Mouse (Mus musculus) induced T-regulatory cell, adult 2 months (primary cell): Measurements from ENCODE around the gene Efna3.

Experiments used
- DNase-seq: peaks from one replicate; pipeline ENCODE4 v3.0.0-alpha.2; 2012; ENCODE audit warnings: low read depth

Gene Efna3

DNA sequence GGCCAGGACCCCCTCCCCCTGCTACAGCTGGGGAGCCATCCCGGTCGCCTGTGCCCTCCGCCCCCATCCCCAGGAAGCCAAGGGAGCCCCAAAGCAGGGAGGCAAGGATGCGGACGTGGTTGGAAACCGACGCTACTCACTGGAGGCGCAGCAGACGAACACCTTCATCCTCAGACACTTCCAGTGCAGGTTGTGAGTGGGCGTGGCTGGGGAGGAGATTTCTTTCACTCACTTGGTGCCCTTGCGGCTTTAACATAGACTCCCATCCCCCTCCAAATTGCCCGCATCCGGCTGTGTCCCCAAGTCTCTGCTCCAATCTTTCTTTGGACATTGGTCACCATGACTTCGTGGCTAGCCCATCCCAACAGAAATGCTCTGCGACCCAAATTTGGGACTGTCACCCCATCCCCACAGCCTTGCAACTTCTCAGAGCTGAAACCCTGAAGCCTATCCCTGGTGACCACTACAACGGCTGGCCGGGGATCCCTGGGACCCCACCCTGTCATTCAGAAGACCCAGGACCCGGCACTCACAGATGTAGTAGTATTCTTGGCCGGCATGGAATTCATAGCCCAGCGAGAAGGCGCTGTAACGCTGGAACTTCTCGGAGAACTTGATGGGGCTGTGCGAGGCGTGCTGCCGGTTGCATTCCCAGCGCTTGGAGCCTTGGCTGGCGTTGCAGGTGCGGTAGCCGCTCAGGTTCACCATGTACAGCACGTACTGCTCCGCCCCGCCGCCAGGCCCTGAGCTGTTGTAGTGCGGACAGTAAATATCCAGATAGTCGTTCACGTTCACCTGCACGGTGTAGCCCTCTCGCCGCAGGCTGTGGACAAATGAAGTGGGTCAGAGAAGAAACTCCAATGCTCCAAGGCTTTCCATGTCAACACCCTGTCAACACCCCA, 6.6 kb downstream of the Efna3 start:
- DNase-seq = peak; percentile 71

DNA sequence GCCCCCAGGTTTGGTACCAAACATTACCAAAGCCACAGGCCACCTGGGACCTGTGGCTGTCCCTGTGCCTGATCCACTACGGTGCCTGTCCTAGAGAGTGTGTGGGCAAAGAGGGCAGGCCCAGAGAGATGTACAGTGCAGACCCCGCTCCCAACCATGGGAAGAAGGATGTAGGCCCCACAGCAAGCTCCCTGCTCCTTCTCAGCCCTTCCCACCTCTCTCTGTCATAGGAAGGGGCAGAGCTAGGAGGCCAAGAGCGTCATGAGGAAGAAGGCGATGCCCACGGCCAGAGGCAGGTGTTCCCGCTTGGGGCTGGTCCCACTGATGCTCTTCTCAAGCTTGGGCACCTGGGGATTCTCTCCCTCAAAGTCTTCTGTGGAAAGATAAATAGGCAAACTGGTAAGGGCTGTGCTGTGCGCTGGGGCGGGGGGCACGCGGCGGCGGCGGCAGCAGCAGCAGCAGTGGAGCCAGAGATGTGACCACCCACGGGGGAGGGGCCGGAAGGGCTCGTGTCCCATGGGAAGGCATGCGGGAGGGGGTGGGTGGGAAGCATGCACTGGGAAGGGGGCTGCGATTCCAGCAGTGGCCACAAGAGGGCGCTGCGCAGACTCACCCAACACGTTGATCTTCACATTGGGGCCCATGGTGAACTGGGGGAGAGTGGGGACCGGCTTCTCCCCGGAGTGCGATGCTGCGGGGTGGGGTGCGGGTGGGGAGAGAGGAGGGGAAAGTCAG, 7.4 kb downstream of the Efna3 start:
- DNase-seq = peak; percentile 77

DNA sequence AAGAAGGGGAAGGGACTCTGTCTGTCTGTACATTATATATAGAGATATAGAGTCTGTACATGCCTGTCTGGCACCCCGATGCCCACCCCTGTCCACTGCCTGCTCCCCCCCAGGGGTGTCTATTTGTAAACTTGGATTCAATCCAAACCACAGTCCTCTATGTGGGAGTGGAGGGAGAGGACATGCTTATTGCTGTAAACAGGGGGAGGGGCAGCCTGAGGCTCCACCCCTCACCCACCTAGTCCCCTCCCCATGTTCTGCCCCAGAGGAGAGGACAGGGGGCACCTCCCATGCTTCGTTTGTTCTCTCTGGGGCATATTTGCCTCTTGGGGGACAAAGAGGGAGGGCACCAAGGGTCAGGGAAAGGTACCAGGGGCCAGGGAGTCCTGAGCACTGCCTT, 8.0 kb downstream of the Efna3 start:
- peak; percentile 28 for DNase-seq

DNA sequence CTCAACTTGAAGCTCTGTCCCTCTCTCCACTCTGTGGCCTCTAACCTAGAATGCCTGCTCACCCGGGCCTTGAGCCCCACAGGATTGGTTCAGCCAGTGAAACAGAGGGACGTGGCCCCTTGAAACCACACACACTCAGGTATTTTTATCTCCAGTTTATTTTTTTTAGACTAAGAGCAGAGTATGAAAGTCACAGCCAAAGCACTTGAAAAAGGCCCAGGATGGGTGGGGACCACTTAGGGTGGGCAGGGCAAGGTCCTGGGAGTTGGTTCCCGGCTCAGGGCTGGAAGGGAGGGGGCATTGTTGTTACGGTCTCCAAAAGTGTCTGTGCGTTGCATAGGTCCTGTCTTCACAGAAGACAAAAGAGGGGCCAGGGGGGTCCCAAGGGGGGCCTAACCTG, 8.4 kb downstream of the Efna3 start:
- DNase-seq = no peak

DNA sequence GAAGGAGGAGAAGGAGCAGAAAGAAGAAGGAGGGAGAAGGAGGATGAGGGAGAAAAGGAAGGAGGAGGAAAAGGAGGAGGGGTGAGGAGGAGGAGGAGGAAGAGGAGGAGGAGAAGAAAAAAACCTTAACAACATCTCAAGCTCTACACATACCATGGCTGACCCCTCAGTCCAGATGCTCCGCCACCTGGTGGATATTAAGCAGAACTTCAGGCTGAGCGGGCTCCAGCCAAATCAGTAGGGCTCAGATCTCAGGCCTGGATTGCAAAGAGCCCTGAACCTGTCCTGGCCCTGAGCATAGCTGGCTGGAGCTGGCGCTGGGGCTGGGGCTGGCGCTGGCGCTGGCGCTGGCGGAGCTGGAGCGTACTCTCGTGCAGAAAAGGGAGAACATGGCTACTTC, 14.7 kb downstream of the Efna3 start:
- DNase-seq = peak; percentile 83

DNA sequence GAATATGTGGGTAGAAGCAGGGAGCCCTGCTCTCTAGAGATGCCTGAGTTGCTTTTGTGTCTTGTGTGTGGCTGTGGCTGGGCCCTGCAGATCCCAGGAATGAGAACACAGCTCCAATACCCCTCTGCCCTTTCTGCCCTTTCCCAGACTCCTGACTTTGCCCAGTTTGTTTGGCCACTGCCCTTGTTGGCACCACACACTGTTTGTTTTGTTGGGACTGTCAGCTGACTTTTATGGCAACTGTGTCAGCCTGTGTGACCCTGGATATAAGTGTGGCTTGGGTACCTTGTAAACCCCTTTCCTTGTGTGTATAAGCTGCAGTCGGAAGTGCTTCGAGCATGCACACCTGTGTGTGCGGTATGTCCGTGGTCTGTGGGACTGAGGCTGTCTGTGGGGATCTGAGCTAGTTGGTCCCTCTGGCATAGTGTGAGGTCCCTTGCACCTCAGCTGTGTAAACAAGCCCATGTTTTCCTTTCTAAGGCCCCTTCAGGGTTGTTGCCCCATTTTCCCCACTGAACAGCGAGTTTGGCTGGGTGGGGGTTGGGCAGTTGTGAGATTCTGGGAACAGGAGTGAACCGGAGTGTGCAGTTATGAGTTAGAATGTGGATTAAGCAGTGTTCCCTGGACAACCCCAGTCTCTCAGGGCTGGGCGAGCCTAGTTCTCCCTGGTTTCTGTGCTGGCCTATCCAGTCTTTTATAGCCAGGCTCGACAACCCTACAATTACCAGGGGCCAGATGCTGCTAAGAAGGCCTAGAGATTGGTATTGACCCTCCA, 17.0 kb downstream of the Efna3 start:
- DNase-seq = no peak

DNA sequence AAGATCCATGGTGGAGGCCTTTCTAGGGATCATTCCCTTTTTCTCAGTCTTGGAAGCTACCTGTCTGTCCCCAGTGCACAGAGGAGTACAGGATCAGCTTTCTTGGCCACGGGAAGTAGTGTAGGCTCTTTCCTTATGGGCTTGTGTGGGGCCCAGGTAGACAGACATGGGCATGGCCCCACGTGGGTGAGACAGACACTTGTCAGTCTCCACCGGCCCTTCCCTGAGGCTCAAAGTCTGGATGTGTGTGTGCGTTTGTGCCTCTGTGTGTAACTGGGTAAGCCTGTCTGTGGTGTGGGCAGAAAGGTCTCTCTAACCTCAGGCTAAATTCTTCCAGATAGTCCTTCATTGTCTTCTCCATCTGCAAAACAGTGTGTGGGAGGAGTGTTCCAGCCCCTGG, 17.7 kb downstream of the Efna3 start:
- DNase-seq = no peak

DNA sequence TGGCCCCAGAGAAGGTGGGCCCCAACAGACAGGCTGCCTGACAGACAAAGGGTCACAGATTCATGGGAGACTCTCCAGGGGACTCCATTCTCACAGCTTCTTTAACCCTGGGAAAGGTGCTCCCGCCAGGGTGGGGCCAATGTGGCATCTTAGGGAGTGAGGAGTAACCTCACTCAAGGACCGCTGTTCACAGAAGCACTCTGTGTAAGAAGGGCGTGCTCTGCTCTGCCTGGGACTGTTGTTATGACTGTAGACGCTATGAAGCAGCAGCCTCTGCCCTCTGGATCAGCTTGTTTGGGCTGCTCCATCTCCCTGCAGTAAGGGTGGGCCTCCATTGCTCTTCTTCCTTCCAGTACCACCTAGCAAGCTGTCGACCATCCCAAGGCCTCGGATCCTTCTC, 18.3 kb downstream of the Efna3 start:
- no peak for DNase-seq

DNA sequence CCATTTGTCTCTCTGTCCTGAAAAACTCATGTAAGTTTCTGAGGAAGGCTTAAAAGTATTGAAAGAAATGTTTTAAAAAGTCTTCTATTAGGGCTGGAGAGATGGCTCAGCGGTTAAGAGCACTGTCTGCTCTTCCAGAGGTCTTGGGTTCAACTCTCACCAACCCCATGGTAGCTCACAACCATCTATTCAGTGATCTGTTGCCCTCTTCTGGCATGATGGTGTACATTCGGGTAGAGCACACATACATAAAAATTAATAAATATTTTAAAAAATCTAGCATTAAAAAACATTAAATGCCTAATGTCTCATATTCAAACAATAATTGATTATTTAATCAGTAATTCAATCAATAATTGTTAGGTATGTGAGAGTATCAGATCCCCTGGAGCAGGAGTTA, 22.3 kb downstream of the Efna3 start:
- DNase-seq = no peak

DNA sequence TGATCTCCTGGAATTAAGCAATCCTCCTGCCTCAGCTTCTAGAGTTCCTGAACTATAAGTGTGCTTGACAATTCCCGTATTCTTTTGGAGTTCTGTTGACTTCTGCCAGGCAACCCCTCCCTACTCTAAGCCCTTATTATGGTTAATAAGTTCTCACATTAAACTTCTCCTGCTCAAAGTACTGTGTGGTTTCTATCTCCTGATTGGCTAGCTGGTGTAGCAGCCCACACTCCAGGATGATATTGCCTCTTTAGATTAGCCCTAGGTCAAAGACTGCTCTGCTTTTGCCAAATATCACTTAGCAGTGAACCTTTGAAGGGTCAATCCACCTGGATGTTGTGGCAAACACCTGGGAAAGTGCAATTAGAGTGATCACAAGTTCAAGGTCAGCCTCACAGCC, 22.7 kb downstream of the Efna3 start:
- DNase-seq = no peak

DNA sequence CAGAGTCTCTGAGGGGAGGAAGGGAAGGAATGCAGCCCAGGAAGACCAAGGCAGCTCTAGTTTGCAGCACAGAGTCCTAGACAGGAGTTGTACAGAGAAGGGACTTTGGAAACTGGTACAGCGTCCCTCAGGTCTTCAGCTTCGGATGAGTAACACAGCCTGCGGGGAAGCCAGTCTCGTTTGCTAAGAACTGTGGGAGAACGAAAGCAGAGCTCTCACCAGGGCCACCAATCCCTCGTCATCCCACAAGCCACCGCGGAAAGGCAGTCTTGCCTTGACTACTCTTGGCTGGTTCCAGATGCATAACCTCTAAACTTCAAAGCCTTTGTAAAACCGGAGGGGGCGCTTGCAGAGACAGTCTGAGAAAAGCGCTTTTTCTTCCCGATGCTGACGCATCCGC, 23.3 kb downstream of the Efna3 start:
- peak; percentile 68 for DNase-seq

DNA sequence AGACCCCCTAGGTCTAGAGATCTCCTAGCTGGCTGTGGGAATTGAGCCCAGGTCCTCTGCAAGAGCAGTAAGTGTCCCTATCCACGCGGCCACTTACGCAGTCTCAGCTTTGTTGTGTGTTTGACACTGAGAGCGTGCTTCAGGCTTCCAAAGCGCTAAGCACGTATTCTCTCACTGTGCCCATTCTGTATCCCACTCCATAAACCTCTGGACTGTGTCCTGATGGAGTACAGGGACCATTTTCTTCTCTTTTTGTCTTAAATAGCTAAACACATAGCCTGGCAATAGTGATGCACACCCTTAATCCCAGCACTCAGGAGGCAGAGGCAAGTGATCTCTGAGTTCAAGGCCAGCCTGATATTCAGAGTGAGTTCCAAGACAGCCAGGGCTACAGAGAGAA, 23.9 kb downstream of the Efna3 start:
- no peak for DNase-seq

DNA sequence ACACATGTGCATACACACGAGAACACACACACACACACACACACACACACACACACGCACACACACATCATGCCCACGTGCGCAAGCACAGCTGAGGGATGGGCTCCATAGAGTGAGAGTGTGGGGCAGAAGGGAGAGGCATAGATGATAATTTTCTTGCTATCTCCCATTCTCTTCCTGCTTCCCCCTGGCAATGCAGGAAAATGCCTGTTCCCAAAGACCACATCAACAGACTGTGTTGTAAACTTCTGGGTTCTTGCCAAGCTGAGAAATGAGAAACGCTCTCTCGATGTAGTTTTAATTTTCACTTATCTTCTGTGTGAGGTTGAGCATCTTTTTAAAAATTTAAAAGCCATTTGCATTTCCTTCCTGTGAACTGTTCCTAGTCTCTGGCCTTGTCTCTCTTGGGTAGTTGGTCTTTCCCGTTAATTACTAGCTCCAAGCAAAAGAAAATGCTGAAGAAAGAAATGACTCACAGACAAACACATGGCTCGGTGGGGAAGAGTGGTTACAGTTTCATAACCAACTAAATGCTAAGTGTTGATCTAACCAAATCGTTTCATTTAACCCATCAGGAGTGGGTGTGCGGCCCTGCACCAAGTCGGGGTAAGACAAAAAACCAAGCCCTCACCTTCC, 25.9 kb downstream of the Efna3 start:
- no peak for DNase-seq

DNA sequence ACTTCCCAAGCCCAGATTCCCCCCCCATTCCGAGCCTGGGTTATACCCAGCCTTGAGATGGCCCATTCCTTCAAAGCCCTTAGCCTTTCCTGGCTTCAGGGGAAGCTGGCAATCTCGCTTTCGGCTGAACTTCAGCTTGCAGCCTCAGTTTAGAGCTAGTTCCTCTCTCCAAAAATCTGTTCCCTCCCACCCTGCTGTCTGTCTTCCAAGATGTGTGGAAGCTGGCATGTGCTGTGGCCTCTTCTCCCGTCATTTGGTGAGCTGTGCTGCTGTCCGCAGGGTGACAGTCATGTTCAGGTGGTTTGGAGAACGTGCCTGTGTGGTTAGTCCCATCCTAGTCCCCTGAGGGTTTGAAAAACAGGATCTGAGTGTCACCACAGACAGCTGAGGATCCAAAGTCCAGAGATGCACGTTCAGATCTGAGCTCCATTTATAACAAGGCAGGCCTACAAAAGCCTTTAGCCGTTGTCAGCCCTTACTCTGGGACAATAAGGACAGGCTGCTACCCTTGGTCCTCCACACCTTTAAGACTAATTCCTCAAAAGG, 27.0 kb downstream of the Efna3 start:
- DNase-seq = no peak

DNA sequence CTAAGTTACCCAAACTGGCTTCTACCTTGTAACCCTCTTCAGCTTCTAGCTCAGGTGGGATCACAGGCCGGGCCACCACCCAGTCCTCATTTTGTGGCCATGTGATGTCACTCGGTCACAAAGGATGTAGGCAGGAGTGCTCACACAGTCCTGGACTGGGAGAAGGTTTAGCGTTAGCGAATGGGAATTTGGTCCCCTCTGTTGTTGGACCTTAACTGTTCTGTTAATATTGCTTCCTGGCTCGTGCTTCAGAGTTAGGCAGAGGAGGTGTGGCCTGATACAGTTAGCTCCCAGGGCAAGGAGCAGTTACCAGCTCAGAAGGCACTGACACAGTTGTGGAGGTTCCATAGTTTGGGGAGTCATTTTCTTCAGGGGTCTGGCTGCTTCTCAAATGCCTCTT, 28.6 kb downstream of the Efna3 start:
- DNase-seq = no peak

DNA sequence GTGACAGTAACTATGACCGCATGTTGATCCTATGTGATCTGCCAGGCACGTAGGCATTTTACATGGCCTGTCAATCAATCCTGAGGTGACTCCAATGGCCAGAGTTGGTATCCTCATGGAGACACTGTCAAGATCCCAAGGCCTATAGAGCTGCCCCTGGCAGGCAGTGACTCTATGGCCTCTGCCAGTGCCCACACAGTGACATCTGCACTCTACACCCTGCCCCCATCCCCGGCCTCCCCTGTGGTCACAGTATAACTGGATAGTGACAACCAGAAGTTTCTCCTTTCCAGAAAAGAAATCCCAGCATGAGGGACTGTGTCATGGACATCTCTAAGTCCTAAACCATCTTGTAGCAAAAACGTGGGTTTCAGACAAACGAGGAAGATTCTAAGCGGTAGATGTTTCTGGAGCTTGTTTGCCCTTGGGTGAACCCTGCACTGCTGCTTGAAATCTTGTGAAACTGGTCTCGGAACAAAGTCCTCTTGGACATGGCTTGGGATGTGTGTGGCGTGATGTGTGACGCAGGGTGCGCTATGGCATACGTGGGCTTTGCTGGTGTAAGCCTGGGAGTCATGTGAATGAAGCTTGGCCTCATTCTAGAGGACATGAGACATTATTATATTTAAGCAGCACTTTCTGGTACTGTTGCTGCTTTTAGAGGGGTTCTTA, 29.4 kb downstream of the Efna3 start:
- DNase-seq = no peak

DNA sequence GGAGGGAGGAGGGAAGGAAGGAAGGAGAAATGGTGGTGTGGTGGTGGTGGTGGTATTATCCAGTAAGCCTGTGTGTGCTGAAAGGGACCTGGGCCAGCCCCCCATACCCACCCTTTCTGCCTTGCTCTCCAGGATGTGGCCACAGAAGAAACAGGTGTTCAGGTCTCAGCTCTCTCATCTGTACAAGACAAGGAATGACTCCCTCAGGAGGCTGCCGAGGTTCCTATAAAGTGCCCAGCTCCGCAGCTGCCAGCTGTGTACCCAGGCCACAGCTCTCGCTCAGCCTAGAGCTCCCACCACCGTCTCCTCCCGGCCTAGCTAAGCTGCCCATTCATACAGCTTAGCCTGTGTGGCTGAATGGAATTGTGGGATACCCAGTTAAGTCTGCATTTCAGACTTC, 30.5 kb downstream of the Efna3 start:
- DNase-seq = no peak

DNA sequence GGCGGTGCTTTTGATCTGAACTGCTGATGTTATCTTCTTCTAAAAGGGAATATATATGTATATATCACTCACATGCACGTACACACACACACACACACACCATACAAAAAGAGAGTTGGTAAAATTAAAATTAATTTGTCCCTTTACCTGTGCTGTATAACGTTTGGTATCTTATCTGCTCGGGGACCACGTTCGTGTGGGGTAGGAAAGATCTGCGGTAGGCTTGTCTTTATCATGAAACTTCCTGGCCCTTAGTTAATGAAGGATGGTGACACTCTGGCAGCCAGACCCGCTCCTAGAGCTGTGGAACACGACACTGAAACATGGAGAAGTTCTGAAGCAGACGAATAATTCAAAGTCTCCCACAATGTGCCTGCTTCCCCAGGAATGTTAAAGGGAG, 30.9 kb downstream of the Efna3 start:
- DNase-seq = no peak

DNA sequence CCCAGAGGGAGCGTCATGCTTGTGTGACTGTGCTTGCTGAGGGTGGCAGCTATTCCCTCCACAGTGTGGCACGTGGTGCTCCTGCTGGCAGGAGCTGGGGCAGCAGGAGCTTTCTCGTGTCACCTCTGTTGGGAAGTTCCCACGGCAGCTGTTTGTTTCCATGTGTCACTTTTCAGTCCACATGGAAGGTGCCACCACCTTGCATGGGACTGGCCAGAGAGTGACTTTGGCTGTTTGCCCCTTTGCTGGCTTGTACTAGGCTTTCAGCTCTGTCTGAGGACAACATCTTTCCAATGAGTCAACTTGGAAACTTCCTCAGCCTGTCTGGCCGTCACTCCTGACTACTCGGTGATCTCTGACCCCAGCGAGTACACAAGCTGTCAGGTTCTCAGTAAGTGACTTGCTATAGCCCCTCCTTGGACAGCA, 34.2 kb downstream of the Efna3 start:
- no peak for DNase-seq

DNA sequence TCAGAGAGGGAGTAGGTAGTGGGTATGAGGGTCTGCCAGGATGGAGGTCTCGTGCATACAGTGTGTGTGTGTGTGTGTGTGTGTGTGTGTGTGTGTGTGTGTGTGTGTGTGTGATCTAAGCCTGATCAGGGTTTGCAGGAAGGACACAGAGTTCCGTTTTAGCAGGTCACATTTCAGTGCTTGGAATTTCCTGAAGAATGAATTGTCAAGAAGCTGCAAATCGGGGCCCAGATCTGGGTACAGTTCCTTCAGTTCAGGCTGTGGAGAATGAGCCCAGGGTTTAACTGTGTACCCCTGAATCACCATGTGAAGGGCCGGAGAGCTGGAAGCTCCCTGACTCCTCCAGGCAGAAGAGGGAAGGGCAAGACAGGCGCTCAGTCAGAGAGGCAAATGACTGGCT, 35.5 kb downstream of the Efna3 start:
- DNase-seq = no peak

DNA sequence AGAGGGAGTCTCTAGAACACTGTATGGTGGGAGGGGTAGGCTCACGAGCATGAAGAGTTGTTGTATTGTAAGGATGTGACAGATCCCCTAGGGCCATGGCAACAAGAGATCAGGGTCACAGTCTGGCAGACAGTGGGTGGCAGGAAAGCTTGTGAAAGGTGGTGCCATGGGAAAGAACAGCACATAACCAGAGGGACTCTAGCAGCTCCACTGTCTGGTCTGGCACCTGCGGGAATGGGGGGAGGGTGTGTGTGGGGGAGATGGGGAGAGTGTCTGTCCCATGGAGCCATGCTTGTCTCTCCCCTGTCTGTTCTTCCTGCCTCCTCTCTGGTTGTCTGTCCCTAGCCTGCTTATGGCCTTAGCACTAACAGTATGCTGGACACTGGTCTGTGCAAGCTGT, 37.2 kb downstream of the Efna3 start:
- DNase-seq = no peak
